Mouse (Mus musculus) kidney, postnatal 25 days (tissue): ENCODE data around the gene Ccdc28b.
A peak's percentile ranks its signal among the peaks of the same experiment; 100 is the strongest.

Experiments
- DNase-seq, 2 experiments: peaks; one replicate each; pipeline ENCODE4 v3.0.0; 2021; ENCODE audit warnings: mixed read lengths in 2 of 2

The Ccdc28b gene

DNA sequence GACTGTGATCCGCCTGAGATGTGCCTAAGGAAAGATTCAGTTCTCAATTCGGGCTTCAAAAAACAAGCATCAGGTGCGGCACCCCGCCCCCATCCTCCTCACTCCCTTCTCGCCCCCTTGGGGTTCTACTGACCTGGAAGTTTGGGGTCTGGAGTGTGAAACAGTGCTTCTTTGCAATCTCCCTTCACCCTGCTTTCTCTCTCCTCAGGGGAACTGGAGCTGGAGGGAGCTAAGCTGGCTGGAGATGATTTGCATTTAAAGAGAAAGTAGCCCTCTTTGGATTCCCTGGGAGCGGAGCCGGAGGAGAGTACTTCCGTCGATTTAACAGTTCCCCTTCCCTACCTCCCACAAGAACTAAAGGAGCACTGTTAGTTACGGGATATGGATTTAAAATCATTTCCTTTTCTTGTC lies at the start of gene Ccdc28b:
Gene Ccdc28b, minus strand, starts transcription at position 267 of the 411 bp plus-strand sequence.
- peak; percentile 60 to 71 for DNase-seq

DNA sequence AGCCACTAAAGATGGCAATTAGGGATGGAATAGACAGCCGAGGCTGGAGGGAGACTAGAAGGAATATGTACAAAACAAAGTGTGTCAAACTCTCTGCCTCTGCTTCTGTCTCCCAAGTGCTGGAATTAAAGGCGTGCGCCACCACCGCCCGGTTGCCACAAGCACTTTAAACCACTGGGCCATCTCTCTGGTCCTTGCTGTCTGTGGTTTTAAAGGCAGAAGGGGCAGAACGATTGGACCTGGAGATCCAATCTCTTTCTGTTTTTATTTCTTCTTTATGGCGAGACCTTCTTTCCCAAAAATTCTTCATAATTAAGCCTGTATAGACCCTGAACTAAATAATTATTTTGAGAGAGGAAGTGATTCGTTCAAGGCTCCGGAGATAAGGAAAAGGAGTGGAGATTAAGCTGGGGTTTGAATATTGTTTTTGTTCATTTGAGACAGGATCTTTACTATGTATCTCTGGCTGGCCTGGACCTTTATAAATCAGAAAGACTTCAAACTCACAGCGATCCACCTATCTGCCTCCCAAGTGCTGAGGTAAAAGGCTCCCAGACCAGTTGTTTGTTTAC lies 49.2 kb upstream of the Ccdc28b start:
- no peak for DNase-seq

DNA sequence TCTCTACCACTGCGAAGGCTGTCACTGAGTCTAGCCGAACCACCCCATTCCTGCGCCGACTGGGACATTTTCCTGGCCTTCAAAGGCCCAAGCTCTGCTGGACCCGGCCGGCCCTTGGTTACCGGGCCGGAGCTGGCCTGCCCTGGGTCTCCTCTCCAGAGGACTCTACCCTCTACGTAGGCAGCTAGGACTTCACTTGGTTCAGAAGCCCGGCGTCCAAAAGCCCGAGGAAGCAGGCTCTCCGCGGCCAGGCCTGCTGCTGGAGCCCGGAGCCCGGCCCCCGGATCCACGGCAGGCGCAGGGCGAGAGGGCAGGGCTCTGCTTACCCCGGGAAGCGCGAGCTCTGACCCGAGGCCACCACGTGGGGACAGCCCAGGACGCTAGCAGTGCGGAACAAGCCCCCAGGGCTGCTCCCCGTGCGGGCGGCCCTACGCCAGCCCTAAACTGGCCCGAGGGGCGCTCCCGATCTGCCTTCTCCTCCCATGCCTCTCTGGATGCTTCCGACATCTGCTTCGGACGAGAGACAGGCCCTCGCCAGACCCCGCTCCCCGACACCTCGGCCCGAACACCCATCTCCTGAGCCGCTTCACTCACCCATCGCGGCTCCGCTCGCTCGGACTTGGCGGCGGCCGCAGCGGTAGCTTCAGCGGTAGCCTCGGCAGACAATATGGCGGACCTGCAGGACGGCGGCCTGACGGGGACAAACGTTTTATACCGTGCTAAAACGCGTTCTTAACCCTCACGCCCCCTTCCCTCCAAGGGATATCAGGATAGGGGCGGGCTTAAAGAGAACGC lies 48.5 kb upstream of the Ccdc28b start, which contains the start of gene Kpna6:
Gene Kpna6, minus strand, starts transcription at position 685 of the 795 bp plus-strand sequence.
- peak; percentile 92 to 95 for DNase-seq

DNA sequence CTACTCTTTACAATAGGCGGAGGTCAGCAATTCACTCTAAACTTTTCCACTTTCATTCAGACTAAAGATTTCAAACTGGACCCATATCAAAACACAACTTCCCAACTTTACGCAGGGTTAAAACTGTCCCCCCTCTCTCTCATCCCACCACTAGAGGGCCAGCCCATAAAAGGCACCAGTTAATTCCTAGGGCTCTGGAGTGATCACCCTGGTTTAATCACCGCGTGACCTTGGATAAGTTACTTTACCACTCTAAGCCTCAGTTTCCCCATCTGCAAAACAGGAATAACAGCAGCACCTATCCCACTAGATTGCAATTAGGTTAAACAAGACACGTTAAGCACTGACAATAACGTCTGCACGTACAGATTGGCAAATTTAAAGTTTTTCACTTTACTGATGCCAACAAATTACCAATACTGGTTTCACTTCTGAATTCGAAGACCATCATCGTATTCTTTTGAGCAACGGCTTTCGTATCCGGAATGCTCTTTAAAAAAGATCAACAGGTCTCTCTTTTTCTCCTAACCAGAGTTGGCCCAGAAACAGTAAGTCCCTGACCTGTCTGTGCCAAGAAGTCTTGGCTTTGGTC lies 47.8 kb upstream of the Ccdc28b start:
- DNase-seq: peak; percentile 72 to 77

DNA sequence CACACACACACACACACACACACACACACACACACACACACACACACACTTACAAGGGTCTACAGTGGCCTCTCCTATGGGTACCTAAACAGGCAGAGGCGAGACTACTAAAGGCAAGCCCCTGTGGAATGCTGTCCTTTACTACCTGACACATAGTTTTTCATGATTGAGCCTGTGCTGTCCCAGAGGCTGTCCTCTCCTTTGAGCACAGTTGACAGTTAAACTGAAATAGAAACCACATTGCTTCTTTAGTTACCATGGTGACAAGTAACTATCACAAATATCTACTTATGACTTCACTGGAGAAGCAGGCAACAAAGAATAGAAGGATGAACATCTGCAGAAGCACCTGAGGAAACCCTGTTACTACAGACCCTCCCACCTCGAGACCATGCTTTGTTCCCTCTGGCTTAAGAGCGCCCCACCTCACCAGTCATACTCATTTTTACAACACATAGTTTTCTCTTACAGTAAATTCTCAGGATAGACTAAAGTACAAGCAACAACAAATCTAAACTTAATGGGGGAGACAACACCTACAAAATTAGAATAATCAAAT lies 38.6 kb upstream of the Ccdc28b start:
- no peak for DNase-seq

DNA sequence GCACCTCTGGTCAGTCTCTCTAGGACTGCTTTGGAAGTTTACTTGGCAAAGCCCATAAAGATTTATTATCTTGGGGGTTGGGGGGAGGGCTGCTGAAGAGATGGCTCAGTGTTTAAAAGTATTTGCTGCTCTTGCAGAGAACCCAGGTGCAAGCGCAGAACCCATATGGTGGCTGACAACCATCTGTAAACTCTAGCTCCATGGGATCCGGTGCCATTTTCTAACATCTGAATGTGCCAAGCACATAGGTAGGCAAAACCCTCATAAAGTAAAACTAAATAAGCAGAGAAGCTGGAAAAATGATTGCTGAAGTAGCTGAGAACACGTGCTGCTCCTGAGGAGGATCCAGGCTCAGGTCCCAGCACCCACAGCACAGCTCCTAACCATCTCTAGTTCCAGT lies 37.8 kb upstream of the Ccdc28b start:
- no peak for DNase-seq

DNA sequence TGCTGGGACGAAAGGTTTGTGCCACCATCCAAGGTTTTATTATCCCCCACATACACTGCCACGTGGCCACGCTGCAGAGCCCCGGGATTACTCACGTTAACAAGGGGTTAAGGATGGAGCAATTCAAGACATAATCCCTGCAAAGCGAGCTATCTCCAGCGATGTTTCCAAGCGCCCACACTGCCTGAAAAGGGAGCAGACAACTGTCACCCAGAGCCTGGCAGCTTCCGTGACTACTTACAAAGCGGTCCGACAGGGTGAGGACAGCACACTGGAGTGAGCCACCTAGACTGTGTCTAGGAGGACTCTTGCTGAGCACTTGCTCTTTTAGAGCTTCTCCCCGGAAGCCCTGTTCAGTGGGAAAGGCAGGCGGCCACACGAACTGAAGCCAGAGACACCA lies 31.0 kb upstream of the Ccdc28b start:
- DNase-seq: no peak

DNA sequence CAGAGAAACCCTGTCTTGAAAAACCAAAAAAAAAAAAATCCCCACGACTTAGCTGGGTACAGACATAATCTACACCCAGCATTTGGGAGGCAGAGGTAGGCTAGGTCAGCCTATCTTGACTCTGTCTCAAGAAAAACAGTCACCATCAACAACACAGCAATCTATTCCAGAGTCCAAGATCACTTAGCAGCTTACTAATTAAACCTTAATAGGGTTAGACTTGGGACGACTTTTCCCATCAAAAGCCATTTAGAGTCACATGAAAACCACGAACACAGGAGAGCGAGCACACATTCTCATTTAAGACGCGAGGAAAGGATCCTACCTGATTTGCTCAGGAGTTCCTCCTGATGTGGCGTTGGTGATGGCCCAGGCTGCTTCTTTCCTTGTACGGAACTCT lies 26.6 kb upstream of the Ccdc28b start:
- no peak for DNase-seq

DNA sequence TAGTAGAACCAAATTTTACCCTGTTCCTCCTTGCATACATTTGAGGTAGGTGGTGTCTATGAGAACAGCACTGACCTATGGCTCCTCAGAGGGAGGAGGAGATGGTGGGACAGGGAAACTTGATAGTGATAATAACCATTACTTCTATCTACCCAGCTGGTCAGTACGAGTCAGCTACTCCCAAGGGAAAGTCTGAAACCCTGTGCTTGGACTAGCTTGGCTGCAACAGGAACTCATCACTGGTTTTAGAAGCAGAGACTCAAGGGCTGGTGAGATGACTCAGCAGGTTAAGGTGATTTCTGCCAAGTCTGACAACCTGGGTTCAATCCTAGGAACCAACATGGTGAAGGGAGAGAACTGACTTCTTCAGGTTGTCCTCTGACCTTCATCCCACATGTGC lies 24.9 kb upstream of the Ccdc28b start:
- no peak for DNase-seq

DNA sequence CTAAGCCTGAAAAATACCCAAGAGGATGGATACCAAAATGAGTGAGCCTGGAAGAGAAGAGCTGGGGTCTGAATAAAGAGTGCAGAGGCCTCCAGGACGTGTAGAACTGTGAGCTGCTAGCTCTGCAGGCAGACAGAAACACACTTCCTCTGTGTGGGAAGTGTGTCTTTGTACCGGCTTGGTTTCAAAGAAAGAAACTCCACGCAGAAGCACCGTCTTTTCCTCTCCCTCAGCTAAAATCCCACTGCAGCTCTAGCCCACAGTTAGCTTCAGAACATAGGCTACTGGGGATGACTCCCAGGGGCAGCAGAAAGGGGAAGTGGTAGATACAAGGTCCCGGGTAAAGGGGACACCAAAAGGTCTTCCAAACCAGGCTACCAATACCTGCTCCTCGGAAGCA lies 21.5 kb upstream of the Ccdc28b start:
- no peak for DNase-seq

DNA sequence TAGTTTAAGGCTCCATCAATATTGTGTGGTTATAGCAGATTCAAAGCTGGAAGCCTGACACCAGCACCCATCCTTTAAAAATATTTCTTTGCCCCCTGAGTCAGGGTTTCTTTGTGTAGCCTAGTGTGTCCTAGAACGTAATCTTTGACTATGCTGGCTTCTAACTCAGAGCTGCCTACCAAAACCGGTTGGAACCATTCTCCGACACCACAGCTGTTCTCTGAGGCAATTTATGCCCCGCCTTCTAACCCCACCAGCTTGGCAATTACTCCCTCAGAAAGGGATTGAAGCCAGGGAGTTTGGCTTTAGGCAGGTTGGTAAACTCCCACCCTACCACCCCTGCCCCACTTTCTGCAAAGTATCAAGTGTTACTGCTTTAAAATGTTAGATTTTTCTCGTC lies 18.0 kb upstream of the Ccdc28b start:
- DNase-seq: no peak

DNA sequence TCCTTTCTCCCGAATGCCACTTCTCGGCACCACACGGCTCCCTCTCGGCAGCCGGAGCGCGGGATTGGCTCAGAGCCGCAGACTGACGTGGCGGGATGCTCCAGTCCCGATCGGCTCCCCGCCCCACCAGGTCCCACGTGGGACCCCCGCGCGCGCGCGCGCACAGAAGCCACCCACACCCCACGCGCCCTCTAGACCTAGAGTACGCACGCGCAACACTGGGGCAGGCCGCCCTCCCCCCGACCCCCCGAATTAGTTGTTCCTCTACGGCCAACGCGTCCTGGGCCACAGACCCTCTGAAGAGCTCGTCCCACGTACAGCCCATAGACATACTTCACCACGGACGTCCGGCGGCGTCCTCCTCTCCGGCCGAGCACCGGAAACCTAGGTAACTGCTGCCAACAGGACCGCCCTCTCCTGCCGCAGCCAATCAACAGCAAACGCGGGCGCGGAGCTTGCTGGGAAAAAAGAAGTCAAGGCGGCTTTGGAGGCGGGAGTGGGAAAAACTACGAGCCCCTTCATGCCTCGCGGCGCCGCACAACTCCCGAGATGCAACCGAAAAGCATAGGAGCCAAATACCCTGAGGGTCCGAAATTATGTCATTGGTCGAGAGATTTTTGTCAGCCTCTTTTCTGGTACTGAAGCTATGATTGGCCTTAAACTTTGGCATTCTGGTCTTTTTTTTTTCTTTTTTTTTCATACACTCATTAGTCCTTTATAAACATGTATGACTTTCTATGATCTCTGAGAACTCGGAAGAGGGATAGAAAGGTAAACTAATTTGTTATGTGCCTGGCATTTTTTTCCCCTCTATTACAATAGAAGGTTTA lies 17.1 kb upstream of the Ccdc28b start, which contains the start of gene Txlna:
Gene Txlna, minus strand, starts transcription at position 428 of the 830 bp plus-strand sequence.
- peak; percentile 98 to 99 for DNase-seq

DNA sequence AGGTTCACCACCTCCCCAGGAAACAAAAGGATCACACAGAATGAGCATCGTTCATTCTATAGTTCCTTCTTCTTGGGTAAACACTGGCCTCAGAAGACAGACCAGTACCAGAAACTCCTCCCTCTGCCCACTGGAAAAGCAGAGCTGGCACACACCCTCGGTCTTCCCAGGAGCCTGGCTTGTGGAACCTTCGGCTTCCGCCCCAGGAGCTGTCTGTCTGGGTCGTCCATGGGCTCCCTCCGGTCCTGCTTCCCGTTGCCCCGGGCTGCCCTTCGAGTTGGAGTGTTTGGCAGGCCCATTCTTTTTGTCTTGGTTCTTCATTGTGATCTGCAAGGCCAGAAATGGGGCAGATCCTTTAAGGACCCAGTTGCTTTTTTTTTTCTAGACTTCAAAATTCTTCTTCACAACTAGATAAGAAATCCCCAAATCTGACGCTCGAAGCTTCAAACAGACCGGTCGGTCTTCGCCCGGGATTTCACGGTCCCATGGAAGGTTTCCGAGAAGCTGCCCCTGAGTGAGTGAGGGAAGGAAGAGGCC lies 16.4 kb upstream of the Ccdc28b start:
- DNase-seq: peak; percentile 47 to 69

DNA sequence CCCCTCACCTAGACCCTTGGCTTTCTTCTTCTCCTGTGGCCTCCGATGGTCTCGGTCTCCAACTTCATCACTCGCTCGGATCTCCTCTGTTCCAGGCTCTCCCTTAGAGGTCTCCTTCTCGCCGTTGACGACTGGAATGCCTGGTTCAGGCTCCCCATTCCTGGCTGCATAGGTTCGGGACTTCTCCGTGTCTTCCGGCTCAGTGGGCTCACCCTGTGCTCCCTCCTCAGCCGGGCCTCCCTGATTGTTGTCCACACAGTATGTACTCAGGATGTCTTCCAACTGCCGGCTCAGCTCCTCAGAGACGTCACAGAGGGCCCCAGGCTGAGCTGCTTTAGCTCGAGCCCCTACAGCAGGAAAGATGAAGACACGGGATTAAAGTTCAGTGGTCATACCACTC lies 15.5 kb upstream of the Ccdc28b start:
- no peak for DNase-seq

DNA sequence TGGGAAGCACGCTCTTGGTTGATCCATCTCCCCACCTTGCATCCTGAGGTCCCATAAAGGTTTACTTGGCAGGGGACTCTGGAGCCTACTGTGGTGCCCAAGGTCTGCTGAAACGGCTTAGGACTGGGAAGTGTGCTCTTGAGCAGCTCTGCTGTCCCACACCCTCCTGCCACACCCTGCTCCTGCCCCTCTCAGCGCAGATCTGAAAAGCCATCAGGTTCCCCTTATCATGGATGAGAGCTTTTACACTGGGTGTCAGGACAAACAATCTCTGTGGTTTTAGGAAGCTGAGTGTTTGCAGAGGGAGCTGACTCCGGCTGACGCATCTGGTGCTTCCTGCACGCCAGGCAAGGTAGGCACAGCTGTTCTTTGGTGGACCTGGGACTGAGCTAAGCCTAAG lies 10.1 kb upstream of the Ccdc28b start:
- DNase-seq: no peak

DNA sequence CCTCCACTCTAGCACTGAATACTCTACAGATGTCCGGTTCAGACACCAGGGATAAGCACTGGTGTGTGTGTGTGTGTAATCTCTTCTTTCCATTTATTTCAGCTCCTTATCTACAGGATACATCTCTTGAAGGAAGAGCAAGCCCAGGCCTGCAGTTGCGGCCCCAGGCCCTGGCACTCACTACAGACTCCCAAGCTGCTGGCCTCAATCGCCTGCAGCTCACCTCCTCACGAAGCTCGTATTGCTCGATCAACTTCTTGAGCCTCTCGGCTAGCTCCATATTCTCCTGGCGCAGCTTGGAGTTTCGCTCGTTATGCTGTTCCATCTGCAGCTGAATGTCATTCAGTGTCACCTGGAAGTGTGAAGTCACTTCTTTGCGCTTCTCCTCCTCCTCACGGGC lies 8.1 kb upstream of the Ccdc28b start:
- no peak for DNase-seq

DNA sequence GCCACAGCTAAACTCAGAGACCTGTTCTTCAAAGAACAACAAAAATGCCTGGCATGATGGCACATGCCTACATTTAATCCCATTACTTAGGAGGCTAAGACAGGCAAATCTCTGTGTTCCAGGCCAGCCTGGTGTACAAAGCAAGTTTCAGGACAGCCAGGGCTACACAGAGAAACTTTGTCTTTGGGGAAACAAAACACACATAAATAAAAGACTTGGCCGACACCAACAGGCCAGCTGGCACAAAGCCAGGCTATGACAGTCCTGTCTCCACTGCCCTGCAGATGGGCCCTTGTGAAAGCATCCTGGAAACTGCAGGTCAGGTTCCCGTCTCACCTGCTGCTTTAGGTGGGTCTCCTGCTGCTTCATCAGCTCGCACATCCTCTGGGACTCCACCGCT lies 7.2 kb upstream of the Ccdc28b start:
- peak; percentile 75 to 77 for DNase-seq

DNA sequence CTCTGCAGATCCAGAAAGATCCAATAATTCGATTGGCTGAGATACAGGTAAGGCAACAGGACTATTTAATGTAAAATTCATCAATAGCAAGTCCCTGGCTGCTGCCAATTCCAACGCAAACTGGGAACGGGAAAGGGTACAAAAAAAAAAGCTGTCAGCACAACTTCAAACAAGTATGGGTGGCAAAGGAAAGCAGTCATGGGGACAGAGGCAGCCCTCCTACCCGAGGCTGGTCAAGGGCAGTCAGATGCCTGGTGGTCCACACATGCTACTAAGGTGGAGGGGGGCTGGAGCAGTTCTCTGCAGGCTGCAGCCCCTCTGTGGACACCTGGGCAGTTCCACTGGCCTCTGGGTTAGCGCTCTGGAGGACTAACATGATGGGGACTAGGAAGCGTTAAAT lies 2.3 kb upstream of the Ccdc28b start:
- DNase-seq: peak in 1 of 2 experiments; percentile 38

DNA sequence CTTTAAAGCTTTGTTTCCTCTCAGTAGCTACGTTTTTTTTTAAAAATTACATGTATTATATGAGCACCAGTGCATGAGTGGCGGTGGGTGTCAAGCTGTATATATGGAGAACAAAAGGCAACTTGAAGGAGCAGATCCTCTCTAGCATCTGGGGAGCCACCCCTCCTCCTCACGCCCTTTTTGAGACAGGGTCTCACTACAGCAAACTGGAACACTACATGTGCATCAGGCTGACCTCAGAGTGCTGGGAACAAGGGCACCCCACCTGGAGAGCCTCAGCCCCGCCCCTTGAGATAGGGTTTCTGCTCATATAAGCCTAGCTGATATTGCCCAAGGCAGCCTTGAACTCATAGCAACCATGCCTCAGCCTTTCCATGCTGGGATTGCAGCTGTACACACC lies 1.7 kb upstream of the Ccdc28b start:
- peak in 1 of 2 experiments; percentile 29 for DNase-seq

DNA sequence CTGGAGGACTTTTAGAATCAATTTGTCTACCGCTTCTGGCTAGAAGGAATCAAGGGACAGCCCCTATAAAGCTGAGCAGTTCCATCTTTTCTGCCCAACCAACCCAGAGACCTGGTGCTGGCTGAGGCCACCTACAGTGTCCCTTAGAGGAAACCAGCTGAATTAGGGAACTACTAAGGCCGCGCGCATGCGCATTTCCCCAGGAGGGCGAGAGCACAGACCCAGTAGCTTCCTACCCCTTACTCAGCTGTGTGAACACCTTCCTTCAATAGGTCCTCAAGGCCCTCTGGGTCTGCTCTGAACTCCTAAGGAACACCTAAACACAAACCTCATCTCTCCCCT lies 1.3 kb upstream of the Ccdc28b start:
- peak; percentile 55 to 75 for DNase-seq

DNA sequence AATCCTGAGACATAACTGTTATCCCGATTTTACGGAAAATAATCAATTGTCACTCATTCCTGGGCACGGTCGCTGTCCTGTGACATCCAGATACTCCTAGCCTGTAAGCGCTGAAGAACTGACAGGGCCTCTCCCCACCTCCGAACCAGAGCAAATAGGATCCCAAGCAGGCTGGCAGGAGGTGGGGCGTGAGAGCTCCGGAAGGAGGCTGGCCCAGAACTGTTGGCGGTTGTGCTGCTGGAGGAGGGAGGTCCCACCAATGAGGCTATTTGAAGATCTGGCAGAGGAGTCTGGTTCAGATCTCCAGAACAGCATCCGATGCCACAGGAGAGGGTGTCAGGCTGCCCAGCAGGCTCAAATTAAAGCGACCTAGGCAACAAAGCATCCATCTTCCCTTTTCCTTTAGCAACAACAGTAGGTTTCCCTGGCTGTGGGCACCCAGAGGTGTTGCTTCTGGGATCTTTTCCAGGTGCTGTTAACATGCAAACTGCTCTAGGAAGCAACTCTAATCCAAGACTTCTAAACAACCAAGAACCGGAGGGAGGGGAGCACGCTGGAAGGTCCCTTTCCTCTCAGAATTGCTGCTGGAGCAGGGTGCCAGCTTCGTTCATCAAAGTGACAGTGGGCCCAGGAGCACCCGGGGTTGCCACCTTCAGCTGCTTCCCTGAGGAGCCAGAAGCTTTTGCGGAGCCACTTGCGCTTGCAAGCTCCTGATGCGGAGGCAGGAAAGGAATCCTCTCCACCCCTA lies 708 bp upstream of the Ccdc28b start:
- peak; percentile 86 to 94 for DNase-seq
